Mouse (Mus musculus): Measurements from ENCODE around the gene Tmtc4.

DNA sequence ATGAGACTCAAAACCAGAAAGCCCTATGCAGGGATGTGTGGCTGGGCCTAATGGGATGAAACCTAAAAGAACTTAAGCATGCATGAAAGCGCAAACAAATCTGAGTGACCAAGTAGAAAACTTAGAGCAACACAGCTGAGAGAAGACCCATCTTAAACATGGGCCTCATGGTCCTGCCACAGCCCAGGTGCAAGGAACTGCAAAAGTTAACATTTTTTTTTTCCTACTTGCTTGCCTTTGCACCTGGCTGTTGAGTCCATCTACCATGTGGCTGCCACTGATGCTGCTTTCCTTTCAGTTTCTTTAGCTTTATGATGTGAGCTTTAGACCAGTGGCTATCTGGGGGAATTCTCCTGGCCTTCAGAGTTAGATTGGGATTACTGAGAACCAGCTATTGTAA lies 66.2 kb downstream of the Tmtc4 start:
- no peak for TF ChIP-seq FLI1 (IDR thresholded peaks at IDR 0.05; ENCODE audit: low read length)
- TF ChIP-seq GATA1 (IDR thresholded peaks at IDR 0.05; ENCODE audit: borderline replicate concordance, low read length): no peak
